Mouse (Mus musculus) urinary bladder, postnatal 10 days (tissue): Measurements from ENCODE around the gene Dchs1.
"Not testable (repeated sequence)": the region's sequence is repeated elsewhere in the genome, so short reads cannot be mapped to it uniquely, and the experiment has no call there.

Experiments
- DNase-seq: peaks from one replicate; pipeline ENCODE4 v3.0.0; 2022; ENCODE audit warnings: low spot score

Dchs1 gene

GRCm38 (mm10) chr7:105783861-105784260, 3.6 kb downstream of the Dchs1 start:
- DNase-seq: no peak

DNA sequence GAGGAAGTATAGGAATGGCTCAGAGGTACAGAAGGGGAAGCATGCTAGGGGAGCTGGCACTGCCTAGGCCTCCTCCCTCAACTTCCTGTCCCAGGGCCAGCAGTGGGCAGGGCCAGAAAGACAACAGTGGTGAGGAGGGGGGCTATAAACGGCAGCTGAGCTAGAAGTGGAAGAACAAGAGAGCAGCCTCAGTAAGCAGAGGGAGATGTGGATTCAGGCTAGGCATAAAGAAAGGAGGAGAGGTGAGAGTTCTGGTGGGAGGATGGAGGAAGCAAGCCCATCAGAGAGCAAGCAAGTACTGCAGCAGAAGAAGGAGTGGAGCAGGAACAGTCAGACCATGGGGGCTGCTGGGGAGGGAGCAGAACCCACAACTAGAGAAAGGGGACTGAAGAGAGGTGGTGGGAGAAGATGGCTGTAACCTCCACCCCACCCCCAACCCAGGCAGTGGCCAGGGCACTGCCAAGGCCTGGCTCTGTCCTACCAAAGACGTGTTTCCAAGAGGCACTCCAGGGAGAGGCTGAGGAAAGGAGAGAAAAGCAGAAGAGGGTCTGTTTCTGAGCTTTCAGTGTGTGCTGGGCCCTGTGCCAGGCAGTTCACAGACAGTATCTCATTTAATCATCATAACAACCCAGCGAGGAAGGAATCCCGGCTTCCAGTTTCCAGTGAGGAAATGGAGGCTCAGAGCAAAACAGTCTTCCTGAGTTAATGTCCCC, 8.7 kb downstream of the Dchs1 start:
- DNase-seq: no peak

DNA sequence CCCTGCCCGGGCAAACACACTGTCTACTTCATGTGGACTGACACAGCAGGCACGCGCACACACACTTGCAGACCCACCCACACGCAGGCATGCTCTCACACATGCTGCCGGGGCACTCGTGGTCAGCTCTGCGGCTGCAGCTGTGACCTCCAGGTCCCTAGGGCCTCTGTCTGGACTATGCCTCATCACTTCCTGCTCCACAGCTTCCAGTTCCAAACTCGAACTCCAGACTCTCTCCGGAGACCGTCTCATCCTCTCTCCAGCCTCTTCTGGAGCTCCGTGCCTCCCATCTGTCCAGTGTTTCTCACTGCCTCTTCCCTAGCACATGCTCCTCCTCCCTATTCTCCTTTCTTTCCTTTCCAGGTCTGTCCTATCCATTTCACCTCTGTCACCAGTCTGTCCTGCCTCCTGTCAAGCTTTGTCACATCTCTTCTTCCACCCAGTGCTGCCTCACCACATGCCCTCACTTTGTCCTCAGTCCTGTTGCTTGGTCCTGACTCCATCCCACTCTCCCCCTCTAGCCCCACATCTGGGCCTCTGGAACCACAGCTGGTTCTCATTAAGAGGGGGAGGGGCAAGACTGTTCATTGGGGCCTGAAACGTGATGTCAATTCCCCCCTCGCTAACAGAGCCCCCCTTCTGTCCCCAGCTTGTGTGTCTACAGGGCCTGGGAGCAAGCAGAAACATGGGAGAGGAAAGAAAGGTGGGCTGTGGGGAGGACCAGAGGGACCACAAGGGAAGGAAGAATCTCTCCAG, 9.5 kb downstream of the Dchs1 start:
- DNase-seq: no peak

GRCm38 (mm10) chr7:105777316-105777715, 10.1 kb downstream of the Dchs1 start:
- no peak for DNase-seq

DNA sequence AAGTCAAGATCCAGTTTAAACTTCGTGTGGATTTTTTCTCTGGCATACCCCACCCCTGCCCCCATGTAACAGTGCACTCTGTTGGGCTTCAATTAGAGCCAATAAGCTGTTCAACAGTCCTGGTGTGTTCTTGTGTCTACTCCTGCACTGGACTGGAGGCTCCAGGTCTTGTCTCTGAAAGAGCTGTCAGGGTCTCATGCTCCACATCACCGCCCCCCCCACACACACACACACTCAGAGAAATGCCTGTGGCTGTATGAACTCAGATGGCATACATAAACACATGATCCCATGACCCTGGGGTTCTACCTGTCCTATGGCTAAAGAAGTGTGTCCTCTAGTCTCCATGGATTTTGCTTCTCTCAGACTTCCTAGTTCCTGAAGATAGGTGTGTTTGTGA, 11.4 kb downstream of the Dchs1 start:
- no peak for DNase-seq

GRCm38 (mm10) chr7:105774661-105775060, 12.8 kb downstream of the Dchs1 start:
- no peak for DNase-seq

DNA sequence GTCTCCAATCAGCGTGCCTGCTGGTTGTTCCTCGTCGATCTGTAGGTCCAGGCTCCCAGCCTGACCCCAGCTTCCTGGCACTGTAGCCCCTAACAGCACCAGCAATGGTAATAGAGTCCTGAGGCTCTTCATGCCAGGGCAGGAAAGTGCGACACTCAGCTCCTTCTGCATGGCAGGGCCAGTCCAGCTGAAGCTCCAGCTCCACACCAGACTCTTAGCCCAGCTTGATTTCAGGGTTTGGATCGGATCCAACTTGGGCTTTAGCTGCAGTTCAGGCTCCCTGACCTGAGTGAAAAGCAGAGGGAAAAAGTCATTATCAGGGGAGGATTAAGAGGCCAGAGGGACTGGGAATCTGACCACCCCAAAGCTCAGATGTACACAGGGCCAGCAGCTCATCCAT, 14.4 kb downstream of the Dchs1 start:
- no peak for DNase-seq

- DNase-seq: no peak
Observed at GRCm38 (mm10) chr7:105772331-105772730, 15.1 kb downstream of the Dchs1 start.

GRCm38 (mm10) chr7:105769959-105770358, 17.5 kb downstream of the Dchs1 start:
- DNase-seq: no peak

GRCm38 (mm10) chr7:105767729-105768165, 19.7 kb downstream of the Dchs1 start:
- no peak for DNase-seq

- no peak for DNase-seq
Observed at GRCm38 (mm10) chr7:105764331-105764730, 23.1 kb downstream of the Dchs1 start.

- no peak for DNase-seq
Observed at GRCm38 (mm10) chr7:105762517-105763270, 24.8 kb downstream of the Dchs1 start.

- no peak for DNase-seq
Observed at GRCm38 (mm10) chr7:105761813-105762484, 25.5 kb downstream of the Dchs1 start.

- DNase-seq: no peak
Observed at GRCm38 (mm10) chr7:105753281-105753680, 34.2 kb downstream of the Dchs1 start.

GRCm38 (mm10) chr7:105752716-105753115, 34.7 kb downstream of the Dchs1 start:
- no peak for DNase-seq

- peak; percentile 66 for DNase-seq
Observed at GRCm38 (mm10) chr7:105751491-105752433, 35.7 kb downstream of the Dchs1 start, which contains the start of gene Tpp1. Gene Tpp1 (minus strand): TSS chr7:105752235.

DNA sequence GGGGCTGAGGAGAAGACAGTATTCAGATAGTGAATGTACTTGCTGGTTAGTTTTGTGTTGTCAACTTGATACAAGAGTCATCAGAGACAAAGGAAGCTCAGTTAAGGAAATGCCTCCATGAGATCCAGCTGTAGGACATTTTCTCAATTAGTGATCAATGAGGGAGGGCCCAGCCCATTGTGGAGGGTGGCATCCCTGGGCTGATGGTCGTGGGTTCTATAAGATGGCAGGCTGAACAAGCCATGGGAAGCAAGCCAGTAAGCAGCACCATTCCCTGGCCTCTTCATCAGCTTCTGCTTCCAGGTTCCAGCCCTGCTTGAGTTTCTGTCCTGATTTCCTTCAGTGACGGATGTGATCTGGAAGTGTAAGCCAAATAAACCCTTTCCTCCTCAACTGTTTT, 39.7 kb downstream of the Dchs1 start:
- DNase-seq: no peak

DNA sequence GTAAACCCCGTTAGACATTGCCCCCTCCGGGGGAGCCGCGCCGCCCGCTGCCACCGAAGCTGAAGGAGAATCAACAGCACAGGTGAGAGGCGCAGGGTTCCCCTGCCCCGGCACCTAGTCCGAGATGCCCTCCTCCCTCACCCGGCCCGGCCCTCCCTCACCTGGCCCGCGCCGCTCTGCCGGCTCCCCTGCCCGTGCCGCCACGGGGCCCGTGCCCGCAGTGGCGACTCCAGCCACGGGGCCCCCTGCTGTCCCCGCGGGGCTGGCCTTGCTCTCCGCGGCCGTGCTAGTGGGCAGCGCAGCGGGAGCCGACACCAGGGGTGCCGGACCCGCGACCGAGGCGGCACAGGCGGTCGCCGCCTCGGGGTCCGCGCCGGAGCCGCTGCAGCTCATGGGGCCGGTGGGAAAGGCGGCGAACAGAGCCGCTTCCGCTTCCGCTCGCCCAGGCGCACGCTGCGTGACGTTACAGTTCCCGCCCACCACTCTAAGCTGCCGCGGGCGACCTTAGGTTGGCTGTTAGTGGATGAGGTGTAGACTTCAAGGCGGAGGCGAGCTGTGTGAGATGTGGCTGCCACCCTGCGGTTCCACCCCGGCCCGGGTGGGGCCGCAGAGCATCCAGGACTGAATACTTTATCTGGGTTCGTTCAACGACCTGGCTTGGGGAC, 43.4 kb downstream of the Dchs1 start, which contains the start of gene Taf10:
TSS of gene Taf10 (minus strand) at position 436 of the 665 bp plus-strand sequence.
- peak; percentile 59 for DNase-seq

- DNase-seq: not testable (repeated sequence)
Observed at GRCm38 (mm10) chr7:105743246-105743925, 44.1 kb downstream of the Dchs1 start.
